Mouse (Mus musculus) cerebellum, postnatal 14 days (tissue): ENCODE results near the gene Ergic2.
"Not testable (repeated sequence)": the region's sequence is repeated elsewhere in the genome, so short reads cannot be mapped to it uniquely, and the experiment has no call there.

Source experiments
- DNase-seq, 2 experiments: peaks; one replicate each; pipeline ENCODE4 v3.0.0; 2021; ENCODE audit warnings: mixed read lengths in 2 of 2

Ergic2 gene

DNA sequence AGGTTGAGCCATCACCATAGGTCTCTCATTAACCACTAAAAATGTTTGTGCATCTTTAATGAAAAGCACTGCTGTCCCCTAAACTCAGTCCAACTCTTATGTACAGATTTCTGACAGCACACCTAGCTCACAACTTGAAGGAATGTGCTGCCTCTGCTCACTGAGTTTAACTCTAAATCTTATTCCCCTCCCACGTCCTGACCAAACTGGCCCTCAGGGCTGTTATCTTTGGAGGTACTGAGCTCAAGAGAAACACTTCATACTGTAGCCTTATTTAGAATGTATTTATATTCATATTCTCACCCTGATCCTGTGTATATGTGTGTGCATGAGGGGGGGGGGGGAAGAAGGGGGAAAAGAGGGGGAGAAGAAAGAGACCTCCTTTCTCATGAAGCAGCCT is 4.7 kb downstream of the Ergic2 start:
- DNase-seq, result no peak

GRCm38 (mm10) chr6:148205134-148205533 is 7.0 kb downstream of the Ergic2 start:
- DNase-seq, result no peak

DNA sequence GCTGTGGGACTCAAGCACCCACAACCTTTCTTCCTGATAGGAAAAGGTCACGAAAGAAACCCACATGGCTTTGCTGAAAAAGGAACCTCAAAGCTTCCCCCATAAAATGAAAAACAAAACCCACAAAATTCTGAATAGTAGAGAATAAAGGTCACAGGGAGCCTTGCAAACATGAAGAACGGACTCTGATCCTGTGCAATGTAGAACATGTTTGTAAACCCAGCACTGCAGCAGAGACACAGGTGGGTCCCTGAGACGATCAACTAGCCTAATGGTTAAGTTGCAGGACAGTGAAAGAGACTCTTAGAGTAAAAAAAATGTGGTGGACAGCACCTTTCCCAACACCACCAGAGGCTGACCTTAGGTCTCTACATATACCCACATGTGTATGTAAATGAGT is 12.4 kb downstream of the Ergic2 start:
- DNase-seq, result no peak

DNA sequence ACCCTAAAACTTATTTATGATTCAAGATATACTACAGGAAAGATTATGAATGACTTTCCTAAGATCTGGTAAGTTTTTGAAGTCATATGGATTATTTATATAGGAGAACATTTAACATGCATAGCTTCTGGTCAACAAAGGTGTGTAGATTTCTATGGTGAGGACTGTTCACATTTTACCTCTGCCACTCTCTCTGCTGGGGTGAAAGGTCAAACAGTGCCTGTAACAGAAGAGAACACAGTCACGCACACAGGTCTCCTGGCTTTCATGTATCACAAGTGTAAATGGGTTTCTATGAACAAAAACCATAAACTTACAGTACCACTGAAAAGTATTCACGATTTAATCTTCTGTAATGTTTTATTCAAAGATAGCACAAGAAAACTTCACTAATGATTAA is 13.0 kb downstream of the Ergic2 start:
- no peak for DNase-seq

DNA sequence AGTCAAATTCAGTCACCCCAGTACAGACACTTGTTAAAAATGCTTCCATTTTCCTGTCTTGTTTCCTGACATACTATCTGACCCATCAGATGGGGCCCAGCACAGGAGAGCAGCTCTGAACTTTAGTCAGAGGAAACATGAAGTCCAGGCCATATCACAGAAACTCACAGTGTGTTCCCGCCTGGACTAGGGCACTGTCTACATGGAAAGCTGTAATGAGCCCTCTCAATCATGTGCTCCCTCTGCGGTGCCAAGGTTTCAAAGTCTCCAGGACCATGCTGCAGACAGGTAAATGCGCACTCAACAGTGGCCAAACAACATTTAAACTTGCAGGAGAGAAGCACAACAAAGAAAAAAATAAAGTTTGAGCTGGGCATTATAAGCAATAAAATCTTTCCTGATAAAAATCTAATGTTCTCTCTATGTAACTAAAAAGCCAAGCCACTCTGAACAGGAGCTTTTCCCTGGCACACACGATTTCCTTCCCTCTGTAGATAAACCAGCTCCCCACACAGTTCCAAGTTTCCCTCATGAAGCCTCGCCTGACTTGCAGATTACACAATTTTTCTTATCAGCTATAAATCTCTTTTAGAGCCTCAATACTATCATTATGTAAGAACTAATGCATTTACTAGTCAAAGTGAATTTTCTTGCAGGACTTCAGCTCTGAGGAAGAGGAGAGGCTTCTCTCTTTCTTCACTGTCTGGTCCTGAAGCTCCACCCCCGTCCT is 18.0 kb downstream of the Ergic2 start:
- no peak for DNase-seq

DNA sequence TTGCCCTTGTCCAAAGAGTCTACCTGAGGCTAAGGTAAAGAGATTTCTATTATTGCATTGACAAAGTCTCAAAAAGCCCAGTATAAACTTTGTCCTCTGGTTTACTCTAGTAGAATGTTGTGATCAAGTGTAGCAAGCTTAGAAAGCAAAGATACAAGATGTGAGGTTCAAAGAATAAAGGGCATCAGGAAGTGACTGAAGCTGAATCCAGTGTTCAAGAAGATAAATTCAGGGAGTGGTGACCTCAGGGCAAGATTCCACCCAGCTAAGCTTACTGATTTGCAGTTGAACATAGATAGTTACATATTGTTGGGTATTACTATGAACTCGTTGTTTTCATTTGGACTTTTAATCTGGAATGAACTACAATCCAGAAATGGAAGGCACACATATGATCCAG is 26.5 kb downstream of the Ergic2 start:
- DNase-seq, result no peak

- no peak for DNase-seq
These were observed 39.3 kb downstream of the Ergic2 start for GRCm38 (mm10) chr6:148172904-148173303.

GRCm38 (mm10) chr6:148152305-148152704 is 59.9 kb downstream of the Ergic2 start:
- DNase-seq, result not testable (repeated sequence)

- DNase-seq, result no peak
These were observed 69.8 kb downstream of the Ergic2 start for GRCm38 (mm10) chr6:148142421-148142820.

DNA sequence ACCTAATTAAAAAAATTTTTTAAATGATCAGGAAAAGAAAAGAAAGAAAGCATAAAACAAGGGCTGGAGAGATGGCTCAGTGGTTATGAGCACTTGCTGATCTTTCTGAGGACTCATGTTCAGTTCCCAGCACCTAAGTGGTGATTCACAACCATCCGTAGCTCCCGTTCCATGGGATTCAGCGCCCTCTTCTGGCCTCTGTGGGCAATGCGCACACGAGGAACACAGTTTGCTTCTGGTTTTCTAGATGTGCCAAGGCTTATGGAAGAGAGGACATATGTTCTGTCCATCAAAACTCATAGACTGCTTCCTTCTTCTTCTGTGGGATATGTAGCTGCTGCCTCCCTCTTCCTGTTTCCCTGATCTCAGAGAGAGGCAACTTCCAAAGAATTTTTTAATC is 70.3 kb downstream of the Ergic2 start:
- no peak for DNase-seq

DNA sequence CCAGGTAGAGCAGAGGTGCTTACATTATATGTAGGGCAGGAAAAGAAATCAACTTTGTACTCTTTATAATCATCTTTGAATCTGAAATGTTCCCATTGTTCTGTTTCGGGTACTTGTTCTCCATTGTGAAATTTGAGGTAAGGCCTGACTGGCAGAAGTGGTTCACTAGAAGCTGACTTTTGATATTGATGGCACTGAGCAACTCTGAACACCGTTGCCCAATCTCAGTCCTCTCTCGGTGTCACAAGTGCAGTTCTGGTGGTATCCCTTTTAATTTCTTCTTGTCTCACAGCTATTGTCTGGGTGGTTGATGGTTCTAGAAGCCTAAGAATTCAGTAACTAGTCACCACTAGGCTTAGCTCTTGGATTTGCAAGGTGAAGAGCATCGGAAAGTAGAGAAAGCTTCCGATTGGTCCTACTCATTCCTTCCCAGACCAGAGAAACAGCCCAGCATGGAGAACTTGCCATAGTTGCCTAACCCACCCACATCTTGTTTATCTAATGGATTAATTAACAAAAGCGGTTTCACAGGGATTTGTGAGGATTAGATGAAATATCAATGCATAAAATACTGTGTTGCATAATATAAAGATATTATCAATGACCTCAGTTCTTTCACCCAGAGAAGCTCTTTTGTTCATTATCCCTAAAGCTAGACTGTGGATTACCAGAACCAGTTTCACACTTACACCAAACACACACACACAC is 72.7 kb downstream of the Ergic2 start:
- DNase-seq, result no peak

- DNase-seq, result peak; percentile 83 to 89
These were observed 76.3 kb downstream of the Ergic2 start for GRCm38 (mm10) chr6:148135769-148136382.

DNA sequence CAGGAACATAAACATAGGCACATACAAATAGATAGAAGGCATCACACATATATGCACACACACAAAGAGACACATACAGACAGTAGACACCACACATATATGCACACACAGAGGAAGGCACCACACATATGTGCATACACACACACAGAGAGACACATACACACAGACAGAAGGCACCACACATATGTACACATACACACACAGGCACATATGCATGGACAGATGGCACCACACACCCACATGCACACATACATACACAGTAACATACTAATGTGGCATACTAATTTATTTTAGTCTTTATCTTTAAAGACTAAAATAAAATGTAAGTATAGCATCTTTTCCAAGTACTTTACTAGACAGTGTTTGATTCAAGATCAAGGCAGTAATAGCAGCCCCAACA is 78.6 kb downstream of the Ergic2 start:
- no peak for DNase-seq

- no peak for DNase-seq
These were observed 79.9 kb downstream of the Ergic2 start for GRCm38 (mm10) chr6:148132314-148132713.
